Mouse (Mus musculus) heart, embryonic 14.5 days (tissue): ENCODE results near the gene Dtl. TPM values are rescaled to one million over a fixed set of nuclear protein-coding genes. Genes with fewer than 3 reads are reported as not detected.

Experiments used
- ATAC-seq: fragments of 200-750 bp; cut with Nextera tagmentation; 2 replicates; pipeline ENCODE4 v1.8.0; 2017; ENCODE audit warnings: low read depth, moderate TSS enrichment; ENCODE audit not compliant: insufficient number of reproducible peaks, insufficient read depth, low FRiP score
- H3K27ac ChIP-seq, 2 experiments: fragments of 200-500 bp in 1 of 2; fragments of 300-500 bp in 1 of 2; sonication (generic) in 1 of 2; replicated peaks in 1 of 2; 2 replicates each; pipeline ENCODE4 v1.5.1; 2012 to 2014; ENCODE audit warnings: low read depth in 2 of 2, low read length in 2 of 2, control low read depth in 1 of 2, mild to moderate bottlenecking in 1 of 2, mixed read lengths in 1 of 2; ENCODE audit not compliant: control insufficient read depth in 1 of 2, insufficient read depth in 1 of 2
- H3K27me3 ChIP-seq: fragments of 300-500 bp; sonication (generic); 2 replicates; pipeline ENCODE4 v1.6.1; 2014; ENCODE audit warnings: mild to moderate bottlenecking, low read length, control low read depth; ENCODE audit not compliant: control insufficient read depth, insufficient read depth
- H3K36me3 ChIP-seq: fragments of 300-500 bp; sonication (generic); 2 replicates; pipeline ENCODE4 v1.6.1; 2014; ENCODE audit warnings: mild to moderate bottlenecking, control low read depth, low read length, mixed read lengths; ENCODE audit not compliant: control insufficient read depth, insufficient read depth
- H3K4me1 ChIP-seq, 2 experiments: fragments of 200-500 bp in 1 of 2; fragments of 300-500 bp in 1 of 2; sonication (generic) in 1 of 2; 2 replicates each; pipeline ENCODE4 v1.6.1; 2012 to 2014; ENCODE audit warnings: low read length in 2 of 2, control low read depth in 1 of 2, mixed read lengths in 1 of 2; ENCODE audit not compliant: control insufficient read depth in 2 of 2, insufficient read depth in 2 of 2
- H3K4me2 ChIP-seq: fragments of 300-500 bp; sonication (generic); 2 replicates; pipeline ENCODE4 v1.6.1; 2014; ENCODE audit warnings: mild to moderate bottlenecking, low read length
- H3K4me3 ChIP-seq, 2 experiments: fragments of 200-500 bp in 1 of 2; fragments of 300-500 bp in 1 of 2; sonication (generic) in 1 of 2; 2 replicates each; pipeline ENCODE4 v1.5.1; 2012 to 2014; ENCODE audit warnings: low read length in 2 of 2, mild to moderate bottlenecking in 2 of 2, control low read depth in 1 of 2, low read depth in 1 of 2, moderate library complexity in 1 of 2; ENCODE audit not compliant: control insufficient read depth in 1 of 2, insufficient read depth in 1 of 2
- H3K9ac ChIP-seq: fragments of 300-500 bp; sonication (generic); 2 replicates; pipeline ENCODE4 v1.6.1; 2014; ENCODE audit warnings: mild to moderate bottlenecking, low read length
- H3K9me3 ChIP-seq: fragments of 300-500 bp; sonication (generic); 2 replicates; pipeline ENCODE4 v1.6.1; 2016; ENCODE audit warnings: low read length, control low read depth; ENCODE audit not compliant: control insufficient read depth
- WGBS: fragments of 180-500 bp; shearing (Covaris S2); extraction: QIAGEN DNeasy Blood & Tissue Kit; methylation state at CpG from one replicate; pipeline ENCODE4 v1.1.7; 2014; 5-methylcytosine and 5-hydroxymethylcytosine counted together
- polyA plus RNA-seq: library from polyadenylated mRNA; unstranded; fragments of >200 nt; fragmentation: Nextera tagmentation; extraction: Ambion mirVana; gene quantifications from 2 replicates; pipeline ENCODE4 v1.2.1, GENCODE M21; 2014

Gene Dtl
- polyA plus RNA-seq, 1 experiment from 2014 or later, result 27.2 TPM

DNA sequence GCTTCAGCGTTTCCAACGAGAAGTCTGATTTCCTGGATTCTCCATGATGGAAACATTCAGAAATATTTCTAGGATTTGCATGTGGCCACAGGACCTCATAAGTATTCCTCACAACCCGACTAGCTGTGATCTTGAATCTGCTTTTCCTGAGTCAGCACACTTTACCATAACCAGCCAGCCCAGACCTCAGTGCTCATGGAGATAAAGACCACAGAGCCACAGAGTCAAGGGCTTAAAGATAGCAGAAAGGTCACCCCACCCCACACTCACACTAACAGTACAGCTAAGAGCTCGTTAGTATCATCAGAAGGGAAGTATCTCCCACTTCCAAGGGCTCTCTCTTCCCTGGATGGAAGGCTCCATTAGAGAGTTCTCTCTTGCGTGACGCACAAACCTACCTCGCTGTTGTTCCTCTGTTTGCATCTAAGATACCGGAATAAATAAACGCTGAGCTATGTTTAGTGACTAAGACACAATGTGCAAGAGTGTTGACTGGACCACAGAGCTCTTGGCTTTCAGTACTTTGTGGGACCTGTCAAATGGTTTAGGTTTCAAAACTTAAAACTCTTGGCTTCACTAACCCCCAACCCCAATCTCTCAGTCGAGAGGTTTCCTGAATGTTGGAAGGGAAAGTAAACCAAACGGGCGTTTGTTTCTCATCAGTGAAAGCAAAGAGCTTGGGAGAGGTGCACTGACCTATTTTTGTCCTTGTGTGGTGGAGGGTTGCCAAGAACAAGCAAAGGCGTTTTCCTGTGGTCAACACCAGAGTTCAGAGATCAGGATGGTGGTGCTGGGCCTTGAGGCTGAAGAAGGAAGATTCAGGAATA, 81.7 kb downstream of the Dtl start:
- H3K9ac ChIP-seq, result no peak overlapping the region
- H3K27ac ChIP-seq, result peak overlapping the region; percentile 83 to 87
- WGBS, result 34% methylated on average over 13 of the region's 13 CpGs
- 0 out of 2 replicates have a peak, but pooled peaks have one; percentile 55 for ATAC-seq
- H3K4me2 ChIP-seq, result peak overlapping the region; percentile 39
- H3K9me3 ChIP-seq, result no peaks in the 10 kb centered on the region
- H3K4me3 ChIP-seq, result no peak overlapping the region
- H3K4me1 ChIP-seq, result peaks cover 20 to 34% of the 10 kb centered on the region in 2 experiments
- H3K36me3 ChIP-seq, result no peaks in the 10 kb centered on the region
- H3K27me3 ChIP-seq, result no peaks in the 10 kb centered on the region

DNA sequence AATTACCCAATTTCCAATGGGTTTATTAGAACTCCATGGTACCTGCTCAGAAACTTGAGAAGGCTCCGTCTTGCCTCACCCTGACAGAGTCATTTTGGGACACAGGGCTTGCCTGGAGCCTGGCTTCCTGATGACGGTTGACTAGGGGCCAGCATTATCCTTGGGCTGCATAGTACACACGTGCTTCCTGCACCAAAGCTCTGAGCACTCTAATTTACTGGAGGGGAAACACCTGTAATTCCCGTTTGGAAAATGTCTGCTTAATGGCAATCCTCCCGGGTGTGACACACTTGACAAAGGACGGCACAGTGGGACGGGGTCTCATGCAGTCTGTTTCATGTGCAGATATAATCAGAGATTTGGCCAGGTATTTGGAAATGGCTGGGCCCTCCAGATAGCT, 84.9 kb downstream of the Dtl start:
- H3K27ac ChIP-seq, result no peak overlapping the region
- H3K9ac ChIP-seq, result no peak overlapping the region
- H3K4me2 ChIP-seq, result no peak overlapping the region
- H3K4me1 ChIP-seq, result peaks cover 28 to 43% of the 10 kb centered on the region in 2 experiments
- H3K27me3 ChIP-seq, result no peaks in the 10 kb centered on the region
- H3K4me3 ChIP-seq, result no peak overlapping the region
- no peak for ATAC-seq
- no peaks in the 10 kb centered on the region for H3K36me3 ChIP-seq
- 70% methylated on average over 7 of the region's 7 CpGs for WGBS
- no peaks in the 10 kb centered on the region for H3K9me3 ChIP-seq

Other genes starting within 250 kb of the Dtl start
- 18.5 and 20.9 TPM in 2 replicates for gene Tmem206, start 249.6 kb downstream of the Dtl start, polyA plus RNA-seq
- gene Ppp2r5a, start 172.3 kb downstream of the Dtl start, polyA plus RNA-seq, result 55.0 and 62.4 TPM in 2 replicates
- 36.4 and 38.2 TPM in 2 replicates for gene Ints7, start 92 bp upstream of the Dtl start, polyA plus RNA-seq
- gene Lpgat1, start 142.3 kb upstream of the Dtl start, polyA plus RNA-seq, result 59.3 and 65.6 TPM in 2 replicates
- gene Nek2, start 245.9 kb upstream of the Dtl start, polyA plus RNA-seq, result 28.7 and 30.9 TPM in 2 replicates